Mouse (Mus musculus) thymus, adult 2 months (tissue): ENCODE results near the gene Tnfrsf18.

Source experiments
- CTCF ChIP-seq: fragments of 200-500 bp; IDR thresholded peaks from 2 replicates; pipeline ENCODE4 v1.5.1; 2012; ENCODE audit warnings: mild to moderate bottlenecking, control low read depth, low read length, moderate library complexity, borderline replicate concordance; ENCODE audit not compliant: control insufficient read depth, poor library complexity, insufficient read depth; ENCODE audit errors: extremely low read depth
- POLR2A ChIP-seq: fragments of 200-500 bp; IDR thresholded peaks from 2 replicates; pipeline ENCODE4 v1.6.1; 2012; ENCODE audit warnings: mild to moderate bottlenecking, low read length, control low read depth, moderate library complexity; ENCODE audit not compliant: control insufficient read depth, poor library complexity, insufficient read depth; ENCODE audit errors: extremely low read depth

DNA sequence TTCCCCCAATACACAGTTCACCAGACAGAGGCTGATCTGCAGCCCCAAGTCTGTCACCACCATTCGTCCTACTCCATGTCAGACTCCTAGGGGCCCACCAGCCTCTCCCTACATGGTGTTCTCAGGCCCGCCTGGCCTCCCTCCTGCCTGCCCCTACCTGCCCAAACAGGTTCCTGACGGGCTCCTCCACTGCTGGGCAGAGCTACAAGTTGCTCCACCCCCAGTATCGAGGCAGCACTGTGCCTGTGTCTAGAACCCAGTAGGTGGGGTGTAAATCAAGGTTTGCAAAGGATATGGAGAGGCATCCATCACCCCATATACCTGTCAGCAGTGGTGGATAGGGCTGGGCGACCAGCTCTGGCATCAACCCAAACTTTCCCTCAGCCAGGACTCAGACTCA is 33.3 kb downstream of the Tnfrsf18 start, which contains the start of gene Ttll10:
- no peak for TF ChIP-seq CTCF
- no peak for TF ChIP-seq POLR2A
